Mouse (Mus musculus) bone marrow macrophage, adult 2 months (primary cell): Measurements from ENCODE around the gene Zbtb22. TPM values are rescaled to one million over a fixed set of nuclear protein-coding genes. Genes with fewer than 3 reads are reported as not detected.
A peak's percentile ranks its signal among the peaks of the same experiment; 100 is the strongest.

Experiments
- H3K27ac ChIP-seq: 2 replicates; pipeline ENCODE4 v1.5.1; 2012; ENCODE audit warnings: low read depth, low read length; ENCODE audit not compliant: insufficient read depth
- H3K4me1 ChIP-seq: 2 replicates; pipeline ENCODE4 v1.6.1; 2012; ENCODE audit warnings: low read length; ENCODE audit not compliant: control insufficient read depth, insufficient read depth
- H3K4me3 ChIP-seq: 2 replicates; pipeline ENCODE4 v1.5.1; 2012; ENCODE audit warnings: mild to moderate bottlenecking, low read length, moderate library complexity; ENCODE audit not compliant: insufficient read depth
- CTCF ChIP-seq: IDR thresholded peaks from 2 replicates; pipeline ENCODE4 v1.5.1; 2012; ENCODE audit warnings: low read depth, mild to moderate bottlenecking, low read length, moderate library complexity
- POLR2A ChIP-seq: IDR thresholded peaks from 2 replicates; pipeline ENCODE4 v1.6.1; 2012; ENCODE audit warnings: mild to moderate bottlenecking, low read depth, low read length, borderline replicate concordance
- polyA plus RNA-seq: library from polyadenylated mRNA; stranded (reverse); fragments of >200 nt; gene quantifications from 2 replicates; pipeline ENCODE4 v1.2.4, GENCODE M21; 2012; ENCODE audit not compliant: missing spikeins, insufficient read depth, insufficient read length

Gene Zbtb22
- polyA plus RNA-seq, 1 experiment = 21.8 TPM

DNA sequence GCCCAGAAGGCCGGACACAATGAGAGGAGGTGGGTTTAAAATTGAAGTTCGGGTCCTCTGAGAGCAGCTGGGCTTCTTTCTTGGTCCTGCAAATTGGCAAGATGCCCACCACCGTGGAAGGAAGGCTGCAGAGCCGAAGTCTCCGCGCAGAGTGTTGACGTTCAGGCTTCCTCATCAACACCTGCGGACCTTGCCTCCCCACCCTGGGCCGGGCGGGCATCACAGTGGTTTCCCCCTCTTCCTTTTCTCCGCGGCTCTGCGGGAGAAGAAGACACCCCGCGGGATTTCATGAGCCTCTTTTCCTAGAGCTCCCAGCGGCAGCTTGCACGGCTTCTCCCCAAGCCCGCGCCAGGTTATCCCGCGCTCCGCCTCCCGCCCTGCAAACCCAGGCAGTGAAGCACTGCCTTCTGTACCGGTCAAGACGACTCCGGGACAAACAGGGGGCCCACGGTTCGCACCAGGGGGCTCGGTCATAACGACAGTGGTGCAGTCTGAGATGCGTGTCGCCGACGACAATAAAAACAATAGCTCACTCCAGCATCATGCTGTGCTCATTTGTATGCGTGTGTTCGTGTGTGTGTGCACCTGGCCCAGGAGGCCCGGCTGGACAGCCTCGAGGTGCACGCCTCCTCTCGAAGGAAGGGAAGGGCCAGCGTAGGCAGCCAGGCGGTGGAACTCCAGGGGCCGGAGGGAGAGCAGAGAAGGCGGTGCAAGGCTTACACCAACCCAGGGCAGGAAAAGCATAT lies 7.2 kb upstream of the Zbtb22 start:
- peaks cover 12% of the 10 kb centered on the region for H3K4me1 ChIP-seq
- H3K4me3 ChIP-seq = peak overlapping the region; percentile 74
- H3K27ac ChIP-seq = peak overlapping the region; percentile 40
- TF ChIP-seq CTCF (no peak), POLR2A (no peak)

DNA sequence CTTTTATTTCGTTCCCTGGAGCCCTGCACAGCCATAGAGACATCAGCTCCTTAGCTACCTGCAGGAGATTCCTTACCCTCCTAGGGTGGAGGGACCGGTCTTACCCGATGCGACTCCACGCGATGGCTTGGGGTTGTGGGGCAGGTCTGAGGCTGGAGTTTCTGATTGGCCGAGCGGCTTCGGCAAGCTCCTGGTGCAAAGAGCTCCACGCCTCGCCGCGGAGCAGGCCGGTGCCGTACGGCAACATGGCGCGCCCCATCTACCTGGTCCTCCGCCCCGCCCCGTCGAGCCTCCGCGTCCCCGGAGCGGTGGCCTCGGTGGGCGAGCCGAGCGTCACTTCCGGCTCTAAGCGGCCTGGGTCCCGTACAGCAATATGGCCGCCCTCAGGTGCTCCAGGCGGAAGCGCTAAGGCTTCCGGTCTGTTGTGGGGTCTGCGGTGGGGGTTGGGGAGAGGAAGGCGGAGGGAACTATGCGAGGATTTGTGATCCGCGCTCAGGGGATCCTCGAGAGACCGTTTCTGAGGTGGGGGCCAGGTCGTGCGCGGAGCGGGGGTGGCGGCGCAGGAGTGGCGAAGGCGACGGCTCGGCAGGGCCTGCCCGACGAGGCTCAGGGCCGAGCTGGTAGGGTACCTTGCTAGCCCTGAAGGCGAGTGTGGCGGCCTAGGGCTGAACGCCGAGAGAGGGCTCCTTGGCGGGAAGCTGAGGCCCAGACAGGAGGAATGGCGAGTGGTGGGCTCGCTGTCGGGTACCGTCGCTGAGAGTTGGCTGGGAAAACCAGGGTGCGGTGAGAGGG lies 6.4 kb upstream of the Zbtb22 start, which contains the start of gene Daxx:
Gene Daxx (plus strand): TSS at position 338 of the 792 bp plus-strand sequence.
- peak within 1 kb of the TSS; percentile 82 for H3K27ac ChIP-seq
- TF ChIP-seq CTCF (no peak), POLR2A (no peak)
- peak within 1 kb of the TSS; percentile 96 for H3K4me3 ChIP-seq
- peaks cover 6% of the 10 kb centered on the region for H3K4me1 ChIP-seq

DNA sequence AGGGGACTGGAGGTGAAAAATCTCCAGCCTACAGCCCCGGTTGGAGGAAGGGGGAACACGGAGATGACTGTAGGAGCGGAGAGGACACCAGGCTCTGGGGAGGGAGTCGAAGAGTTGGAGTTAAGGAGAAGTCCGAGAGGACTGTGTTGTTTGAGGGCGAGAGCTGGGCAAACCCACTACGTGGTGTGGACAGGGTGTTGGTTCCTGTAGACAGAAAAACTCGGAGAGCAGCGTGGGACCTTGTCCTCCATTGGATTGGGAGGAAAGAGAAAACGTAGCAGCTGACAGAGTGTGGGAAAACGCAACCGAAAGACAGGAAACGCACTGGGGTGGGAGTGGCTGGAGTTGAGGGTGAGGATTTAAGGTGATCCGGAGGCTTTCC lies 5.8 kb upstream of the Zbtb22 start:
- Histone ChIP-seq H3K4me3 (peak overlapping the region; percentile 96), H3K27ac (peak overlapping the region; percentile 82), H3K4me1 (peaks cover 6% of the 10 kb centered on the region)
- no peak for TF ChIP-seq CTCF
- TF ChIP-seq POLR2A = no peak

DNA sequence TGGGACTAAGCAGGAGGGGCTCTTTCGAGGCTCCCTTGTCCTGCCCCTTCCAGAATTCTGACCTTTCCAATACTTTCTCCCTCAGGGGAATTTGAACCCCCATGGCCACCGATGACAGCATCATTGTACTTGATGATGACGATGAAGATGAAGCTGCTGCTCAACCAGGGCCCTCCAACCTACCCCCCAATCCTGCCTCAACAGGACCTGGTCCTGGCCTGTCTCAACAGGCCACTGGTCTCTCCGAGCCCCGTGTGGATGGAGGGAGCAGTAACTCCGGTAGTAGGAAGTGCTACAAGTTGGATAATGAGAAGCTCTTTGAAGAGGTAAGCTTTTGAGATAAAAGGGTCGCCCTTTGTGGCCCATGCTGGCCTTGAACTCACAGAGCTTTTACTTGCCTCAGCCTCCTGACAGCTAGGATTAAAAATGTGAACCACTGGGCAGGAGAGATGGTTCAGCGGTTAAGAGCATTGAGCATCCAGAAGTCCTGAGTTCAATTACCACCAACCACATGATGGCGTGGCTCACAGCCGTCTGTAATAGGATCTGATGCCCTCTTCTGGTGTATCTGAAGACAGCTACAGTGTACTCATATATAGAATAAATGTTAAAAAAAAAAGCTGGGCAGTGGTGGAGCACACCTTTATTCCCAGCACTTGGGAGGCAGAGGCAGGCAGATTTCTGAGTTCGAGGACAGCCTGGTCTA lies 5.2 kb upstream of the Zbtb22 start:
- Histone ChIP-seq H3K4me1 (peaks cover 8% of the 10 kb centered on the region), H3K27ac (peak overlapping the region; percentile 82; the same call in 1 of the 2 replicates), H3K4me3 (peak overlapping the region; percentile 96)
- no peak for TF ChIP-seq POLR2A
- TF ChIP-seq CTCF = no peak

DNA sequence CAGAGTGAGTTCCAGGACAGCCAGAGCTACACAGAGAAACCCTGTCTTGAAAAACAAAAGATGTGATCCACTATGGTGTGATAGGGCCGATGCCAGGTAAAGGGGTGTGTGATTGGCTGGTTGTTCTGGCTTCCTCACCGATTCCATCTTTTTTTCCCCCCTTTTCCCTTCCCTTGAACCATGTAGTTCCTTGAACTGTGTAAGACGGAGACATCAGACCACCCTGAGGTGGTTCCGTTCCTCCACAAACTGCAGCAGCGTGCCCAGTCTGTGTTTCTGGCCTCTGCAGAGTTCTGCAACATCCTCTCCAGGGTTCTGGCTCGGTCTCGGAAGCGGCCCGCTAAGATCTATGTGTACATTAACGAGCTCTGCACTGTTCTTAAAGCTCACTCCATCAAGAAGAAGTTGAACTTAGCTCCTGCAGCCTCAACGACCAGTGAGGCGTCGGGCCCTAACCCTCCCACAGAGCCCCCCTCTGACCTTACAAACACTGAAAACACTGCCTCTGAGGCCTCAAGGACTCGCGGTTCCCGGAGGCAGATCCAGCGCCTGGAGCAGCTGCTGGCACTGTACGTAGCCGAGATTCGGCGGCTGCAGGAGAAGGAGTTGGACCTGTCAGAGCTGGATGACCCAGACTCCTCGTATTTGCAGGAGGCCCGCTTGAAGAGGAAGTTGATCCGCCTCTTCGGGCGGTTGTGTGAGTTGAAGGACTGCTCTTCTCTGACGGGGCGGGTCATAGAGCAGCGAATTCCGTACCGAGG lies 4.5 kb upstream of the Zbtb22 start:
- Histone ChIP-seq H3K4me1 (peaks cover 8% of the 10 kb centered on the region), H3K27ac (no peak overlapping the region), H3K4me3 (no peak overlapping the region)
- no peak for TF ChIP-seq POLR2A
- no peak for TF ChIP-seq CTCF

DNA sequence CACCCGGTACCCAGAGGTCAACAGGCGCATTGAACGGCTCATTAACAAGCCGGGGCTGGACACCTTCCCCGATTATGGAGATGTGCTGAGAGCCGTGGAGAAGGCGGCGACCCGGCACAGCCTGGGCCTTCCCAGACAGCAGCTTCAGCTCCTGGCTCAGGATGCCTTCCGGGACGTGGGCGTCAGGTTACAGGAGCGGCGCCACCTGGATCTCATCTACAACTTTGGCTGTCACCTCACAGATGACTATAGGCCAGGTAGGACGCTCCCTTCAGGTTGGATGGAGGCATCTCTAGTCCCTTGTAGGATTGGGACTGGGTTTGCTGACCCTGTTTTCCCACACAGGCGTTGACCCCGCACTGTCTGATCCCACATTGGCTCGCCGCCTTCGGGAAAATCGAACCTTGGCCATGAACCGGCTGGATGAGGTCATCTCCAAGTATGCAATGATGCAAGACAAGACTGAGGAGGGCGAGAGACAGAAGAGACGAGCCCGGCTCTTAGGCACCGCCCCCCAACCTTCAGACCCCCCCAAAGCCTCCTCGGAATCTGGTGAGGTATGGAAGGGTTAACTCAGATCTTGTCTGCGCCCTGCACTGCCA lies 3.8 kb upstream of the Zbtb22 start:
- TF ChIP-seq CTCF = no peak
- no peak for TF ChIP-seq POLR2A
- H3K4me1 ChIP-seq = peaks cover 8% of the 10 kb centered on the region
- no peak overlapping the region for H3K4me3 ChIP-seq
- H3K27ac ChIP-seq = no peak overlapping the region

DNA sequence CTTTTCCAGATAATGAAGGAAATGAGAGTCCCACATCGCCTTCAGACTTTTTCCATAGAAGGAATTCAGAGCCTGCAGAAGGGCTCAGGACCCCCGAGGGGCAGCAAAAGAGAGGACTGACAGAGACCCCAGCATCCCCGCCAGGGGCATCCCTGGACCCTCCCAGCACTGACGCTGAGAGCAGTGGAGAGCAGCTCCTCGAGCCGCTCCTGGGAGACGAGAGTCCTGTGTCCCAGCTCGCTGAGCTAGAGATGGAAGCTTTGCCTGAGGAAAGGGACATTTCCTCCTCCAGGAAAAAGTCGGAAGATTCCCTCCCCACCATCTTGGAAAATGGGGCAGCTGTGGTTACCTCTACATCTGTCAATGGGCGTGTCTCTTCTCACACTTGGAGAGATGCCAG lies 2.4 kb upstream of the Zbtb22 start:
- no peak overlapping the region for H3K27ac ChIP-seq
- no peak for TF ChIP-seq POLR2A
- no peak for TF ChIP-seq CTCF
- H3K4me3 ChIP-seq = no peak overlapping the region
- H3K4me1 ChIP-seq = peaks cover 6% of the 10 kb centered on the region

DNA sequence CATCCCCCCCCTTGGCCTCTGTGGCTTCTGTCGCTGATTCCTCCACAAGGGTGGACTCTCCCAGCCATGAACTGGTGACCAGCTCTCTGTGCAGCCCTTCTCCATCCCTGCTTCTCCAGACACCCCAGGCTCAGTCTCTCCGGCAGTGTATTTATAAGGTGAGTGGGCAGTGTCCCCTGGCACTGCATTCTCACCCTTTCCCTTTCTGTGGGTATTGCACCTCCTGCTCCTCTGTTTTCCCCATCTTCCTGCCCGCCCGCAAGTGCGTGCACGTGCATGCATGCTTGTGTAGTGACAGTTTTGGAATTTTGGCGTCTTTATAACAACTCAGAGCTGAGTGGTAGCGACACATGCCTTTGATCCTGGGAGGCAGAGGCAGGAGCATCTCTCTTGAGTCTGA lies 1.8 kb upstream of the Zbtb22 start:
- Histone ChIP-seq H3K4me3 (no peak overlapping the region), H3K4me1 (peaks cover 9% of the 10 kb centered on the region), H3K27ac (no peak overlapping the region)
- TF ChIP-seq POLR2A = no peak

DNA sequence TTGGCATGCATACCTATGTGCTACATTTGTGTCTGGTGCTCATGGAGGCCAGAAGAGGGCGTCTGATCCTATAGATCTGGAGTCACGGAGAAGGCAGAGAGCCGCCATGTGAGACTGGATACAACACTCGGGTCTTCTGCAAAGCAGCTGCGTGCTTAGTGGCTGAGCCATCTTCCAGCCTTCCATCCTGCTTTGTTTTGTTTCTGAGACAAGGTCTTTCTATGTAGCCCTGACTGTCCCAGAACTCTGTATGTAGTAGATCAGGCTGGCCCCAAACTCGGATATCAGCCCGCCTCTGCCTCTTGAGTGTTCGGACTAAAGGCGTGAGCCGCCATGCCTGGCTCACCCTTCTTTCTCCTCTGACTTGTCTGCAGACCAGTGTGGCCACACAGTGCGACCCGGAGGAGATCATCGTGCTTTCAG lies 724 bp upstream of the Zbtb22 start:
- H3K4me1 ChIP-seq = peaks cover 11% of the 10 kb centered on the region

More for the DNA sequence above, 724 bp upstream of the Zbtb22 start:
- Histone ChIP-seq H3K27ac (no peak overlapping the region), H3K4me3 (no peak overlapping the region; the same call in 1 of the 2 replicates)
- TF ChIP-seq CTCF = 0 out of 2 replicates have a peak, but pooled peaks have one; percentile 10
- no peak for TF ChIP-seq POLR2A
